Mouse (Mus musculus): Measurements from ENCODE around the gene Slc29a3.

DNA sequence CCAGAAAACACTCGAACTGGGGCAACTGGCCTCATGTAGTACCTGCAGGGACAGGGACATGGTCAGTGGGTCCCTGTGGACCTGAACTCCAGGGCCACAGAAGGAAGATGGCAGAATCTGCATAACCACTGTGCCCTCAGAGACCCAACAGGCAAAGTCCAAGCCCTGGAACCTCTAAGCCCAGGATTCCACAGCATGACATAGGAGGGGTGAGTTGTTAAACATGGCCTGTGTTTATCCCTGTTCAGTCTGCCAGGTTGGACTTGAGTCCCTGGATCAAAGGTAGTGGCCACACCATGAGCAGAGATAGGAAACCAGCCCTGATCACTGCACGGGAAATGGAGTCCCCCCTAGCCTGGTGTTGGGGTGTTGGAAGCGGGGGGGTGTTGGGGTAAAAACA lies 36.1 kb downstream of the Slc29a3 start:
- TF ChIP-seq POLR2A (IDR thresholded peaks at IDR 0.05; ENCODE audit: insufficient read length, low read depth) (no peak), MAX (IDR thresholded peaks at IDR 0.05; ENCODE audit: low read depth) (no peak), CEBPB (IDR thresholded peaks at IDR 0.05; ENCODE audit: insufficient read depth, poor library complexity, severe bottlenecking) (no peak), USF1 (IDR thresholded peaks at IDR 0.05; ENCODE audit: low read depth) (no peak), E2F4 (IDR thresholded peaks at IDR 0.05; ENCODE audit: insufficient read depth) (no peak), MYOD1 (IDR thresholded peaks at IDR 0.05; ENCODE audit: control insufficient read depth in 1 of 3, insufficient read length in 2 of 3, low read depth in 2 of 3) (no peak)

All from myocyte (in vitro differentiated cells).